Mouse (Mus musculus) Patski (cell line): ENCODE measurements around the gene Grk1. TPM values are rescaled to one million over a fixed set of nuclear protein-coding genes. Genes with fewer than 3 reads are reported as not detected.
A peak's percentile ranks its signal among the peaks of the same experiment; 100 is the strongest.

Experiments used
- ATAC-seq: fragments of 100-300 bp; one replicate; pipeline ENCODE4 v1.8.0; 2021
- CTCF ChIA-PET: fragments of 350-600 bp; sonication (Branson Sonifier 250); formaldehyde crosslinking; loops from one replicate; lab custom pipeline; 2022; ENCODE audit warnings: inconsistent platforms; lab: Charles Lee
- POLR2A ChIA-PET: fragments of 350-600 bp; sonication (Branson Sonifier 250); formaldehyde crosslinking; loops from one replicate; lab custom pipeline; 2022; ENCODE audit warnings: antibody characterized with exemption, inconsistent platforms; lab: Charles Lee
- DNase-seq: peaks from one replicate; pipeline ENCODE4 v3.0.0-alpha.2; 2011; ENCODE audit warnings: low read depth, low spot score
- H3K27me3 ChIP-seq: fragments of 371-371 bp; one replicate; pipeline ENCODE4 v1.5.1; 2021
- CTCF ChIP-seq: fragments of 100-300 bp; IDR thresholded peaks from one replicate; pipeline ENCODE4 v1.5.1; 2021
- in situ Hi-C: fragments of 300-500 bp; cut with MboI; formaldehyde crosslinking; loops from 3 replicates; pipeline ENCODE4 v1.11.1; 2018; ENCODE audit warnings: low pct_unique_long_range_greater_than_20kb, mixed read lengths
- polyA plus RNA-seq: library from polyadenylated mRNA; unstranded; gene quantifications from one replicate; pipeline ENCODE4 v1.2.3, GENCODE M21; 2021

Gene Grk1
- polyA plus RNA-seq, 1 experiment from 2014 or later, result not detected

DNA sequence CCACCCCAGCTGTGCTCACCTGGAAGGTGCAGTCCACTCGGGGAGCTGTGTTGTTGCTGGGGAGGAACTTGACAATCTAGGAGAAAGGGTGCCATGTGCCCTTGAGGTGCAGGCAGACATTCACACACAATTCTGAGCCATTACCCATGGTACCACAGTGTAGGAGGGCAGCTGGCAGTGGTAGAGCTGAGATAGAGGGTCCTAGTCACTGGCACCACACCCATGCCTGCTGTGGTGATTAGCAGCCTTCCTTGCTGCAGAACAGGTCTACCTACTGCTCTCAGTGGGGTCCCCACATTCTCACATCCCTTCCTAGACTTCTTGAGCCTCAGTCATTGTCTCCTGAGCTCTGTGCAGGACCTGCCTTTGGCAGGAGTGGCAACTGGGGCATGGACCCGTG is 16.1 kb upstream of the Grk1 start:
- in situ Hi-C loops, result no loop called here
- DNase-seq (no peak), ATAC-seq (no peak)
- no peak for TF ChIP-seq CTCF
- ChIA-PET CTCF (no interaction called here), POLR2A (no interaction called here)
- peaks cover 5% of the 10 kb centered on the region for H3K27me3 ChIP-seq

DNA sequence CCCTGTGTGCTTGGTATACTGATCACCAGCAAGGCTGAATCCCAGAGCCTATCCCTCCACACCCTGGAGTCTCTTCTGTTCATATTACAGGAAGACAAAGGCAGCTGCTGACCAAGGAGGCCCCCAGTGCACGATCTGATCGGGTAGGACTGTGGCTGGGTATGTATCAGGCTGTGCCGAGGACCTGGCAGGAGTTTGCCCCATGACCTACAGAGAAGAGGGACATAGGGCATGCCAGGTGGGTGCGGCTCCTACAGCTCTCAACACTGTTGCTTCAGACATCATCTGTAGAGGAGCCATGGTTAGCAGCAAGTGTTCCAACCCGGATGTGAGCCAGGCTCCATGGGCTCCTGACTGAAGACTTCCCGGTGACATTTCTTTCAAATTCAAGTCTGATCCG is 11.0 kb upstream of the Grk1 start:
- DNase-seq (no peak), ATAC-seq (no peak)
- H3K27me3 ChIP-seq, result peaks cover under 1% of the 10 kb centered on the region
- CTCF ChIA-PET, result interaction anchor here (1.5 kb wide), 1 partner anchor 20 kb away, joined by 4 read pairs; no protein-coding TSS in a partner anchor
- in situ Hi-C loops, result no loop called here
- POLR2A ChIA-PET, result interaction anchor here (0.6 kb wide), 1 partner anchor 9 kb away, joined by 3 read pairs; no protein-coding TSS in a partner anchor
- TF ChIP-seq CTCF, result no peak

DNA sequence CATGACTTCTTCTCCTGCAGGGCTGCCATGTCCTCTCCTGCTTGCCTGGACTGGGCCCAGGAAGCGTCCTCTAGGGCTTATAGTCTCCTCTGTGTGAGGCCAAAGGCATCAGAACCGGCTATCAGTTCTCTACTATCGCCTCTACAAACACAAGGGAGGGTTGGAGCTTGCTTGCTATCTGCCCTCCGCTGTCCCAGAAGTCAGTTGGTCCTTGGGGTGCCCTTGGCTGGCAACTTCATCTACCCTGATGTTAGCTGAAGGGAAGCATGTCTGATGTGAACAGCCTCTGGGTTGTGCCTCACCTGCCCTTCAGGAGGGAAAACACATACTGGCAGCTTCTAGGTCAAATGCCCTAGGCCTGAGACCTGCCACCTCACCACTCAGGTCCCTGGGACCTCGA is 8.2 kb upstream of the Grk1 start, which contains the start of gene Atp4b:
Gene Atp4b (minus strand): TSS at position 101 of the 400 bp plus-strand sequence.
- POLR2A ChIA-PET, result no interaction called here
- CTCF ChIA-PET, result no interaction called here
- no peak for TF ChIP-seq CTCF
- no peak for ATAC-seq
- no peak for DNase-seq
- peaks cover 4% of the 10 kb centered on the region for H3K27me3 ChIP-seq
- in situ Hi-C loops, result no loop called here

DNA sequence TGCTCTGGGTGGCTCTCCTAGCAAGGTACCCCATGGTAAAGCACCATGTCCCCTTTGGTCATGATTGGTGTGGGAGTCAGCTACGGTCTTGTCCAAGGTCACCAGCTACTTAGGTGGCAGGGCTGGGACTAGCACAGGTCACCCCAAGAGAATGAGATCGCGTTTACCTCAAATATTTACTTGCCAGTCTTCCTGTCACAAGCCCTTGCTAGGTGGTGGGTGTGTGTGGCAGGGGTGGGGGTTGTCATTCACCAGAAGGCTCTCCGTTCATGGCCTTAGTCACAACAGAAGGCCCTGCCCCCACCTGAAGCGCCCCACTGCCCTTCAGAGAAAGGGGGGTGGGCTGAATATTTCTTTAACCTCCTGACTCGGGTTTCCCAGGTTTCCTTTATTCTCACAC is 1.4 kb upstream of the Grk1 start:
- peaks cover 36% of the 10 kb centered on the region for H3K27me3 ChIP-seq
- no peak for ATAC-seq
- ChIA-PET POLR2A (no interaction called here), CTCF (no interaction called here)
- in situ Hi-C loops, result no loop called here
- DNase-seq, result no peak
- TF ChIP-seq CTCF, result no peak

DNA sequence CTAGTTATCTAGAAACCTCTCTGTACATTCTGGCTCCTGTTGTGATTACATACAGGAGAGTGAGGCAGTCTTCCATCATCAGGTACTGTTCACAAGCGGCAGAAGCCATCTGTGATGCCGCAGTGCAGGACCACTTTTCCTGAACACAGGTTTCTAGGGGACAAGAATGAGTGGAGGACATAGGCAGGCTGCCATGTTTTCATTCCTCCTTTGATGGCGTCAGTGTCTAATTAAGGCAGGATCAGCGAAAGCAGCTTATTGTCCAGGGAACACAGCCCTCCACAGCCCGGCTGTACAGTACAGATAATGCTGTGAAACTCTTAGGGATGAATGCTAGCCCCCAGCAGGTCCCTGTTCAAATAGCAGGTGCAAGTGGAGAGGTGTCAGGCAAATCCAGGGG is 1.1 kb downstream of the Grk1 start:
- in situ Hi-C loops, result no loop called here
- TF ChIP-seq CTCF, result no peak
- DNase-seq, result no peak
- CTCF ChIA-PET, result interaction anchor here (1.6 kb wide), 1 partner anchor 8 kb away, joined by 6 read pairs; no protein-coding TSS in a partner anchor
- POLR2A ChIA-PET, result no interaction called here
- ATAC-seq, result no peak
- H3K27me3 ChIP-seq, result peaks cover 34% of the 10 kb centered on the region

DNA sequence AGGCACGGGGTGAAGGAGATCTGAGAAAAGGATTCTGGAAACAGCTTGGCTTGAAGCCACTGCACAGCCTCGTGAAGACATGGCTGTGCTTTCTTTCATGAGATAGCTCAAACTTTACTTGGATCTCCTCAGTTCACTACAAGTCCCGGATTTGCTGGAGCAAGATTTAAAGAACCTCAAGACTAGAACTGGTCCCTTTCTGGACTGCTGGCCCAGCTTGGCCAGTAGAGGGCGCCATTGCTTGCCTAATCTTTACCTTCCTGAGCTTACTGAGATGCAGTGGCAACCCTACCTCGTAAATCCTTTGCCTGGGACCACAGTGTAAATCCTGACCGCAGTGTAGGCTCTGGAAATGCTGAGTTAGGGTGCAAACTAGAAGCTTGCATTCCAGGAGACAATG is 6.7 kb downstream of the Grk1 start:
- ChIA-PET POLR2A (no interaction called here), CTCF (interaction anchor here (0.6 to 2.2 kb wide), 17 partner anchors 11 to 343 kb away, joined by 3 to 9 read pairs (median 4); no protein-coding TSS in a partner anchor)
- TF ChIP-seq CTCF, result peak; percentile 91
- in situ Hi-C loops, result loop anchor here (10.0 kb wide), 1 partner anchor 343 kb away; the partner anchor contains the start of gene Cdc16
- H3K27me3 ChIP-seq, result peaks cover 24% of the 10 kb centered on the region
- ATAC-seq (no peak), DNase-seq (peak; percentile 12)

DNA sequence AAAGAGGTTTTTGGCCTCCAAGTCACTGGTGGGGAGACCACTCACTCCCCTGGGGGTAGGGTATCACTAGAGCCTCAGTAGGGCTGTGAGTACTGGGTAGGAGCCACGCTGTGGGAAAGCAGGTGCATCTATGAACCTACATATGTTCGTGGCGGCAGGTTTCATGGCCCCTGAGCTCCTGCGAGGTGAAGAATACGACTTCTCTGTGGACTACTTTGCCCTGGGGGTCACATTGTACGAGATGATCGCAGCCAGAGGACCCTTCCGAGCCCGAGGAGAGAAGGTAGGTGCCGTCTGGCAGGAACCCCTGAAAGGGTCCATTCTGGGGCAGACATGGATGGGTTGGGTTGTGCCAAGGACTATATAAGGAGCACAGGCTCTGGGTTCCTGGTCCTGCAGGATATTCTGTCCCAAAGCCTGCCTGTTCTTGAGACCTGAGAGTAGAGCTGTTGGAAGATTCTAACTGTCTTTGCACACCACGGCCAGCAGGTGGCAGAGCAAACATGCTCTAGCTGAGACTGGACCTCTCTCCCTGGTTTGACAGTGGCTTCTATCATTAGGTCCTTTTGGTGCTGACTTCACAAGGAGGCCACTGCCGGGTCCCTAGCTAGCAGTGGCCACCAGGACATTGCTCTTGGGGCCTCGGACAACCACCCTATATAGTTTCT is 8.1 kb downstream of the Grk1 start:
- ChIA-PET CTCF (interaction anchor here (1.0 to 2.3 kb wide), 17 partner anchors 8 to 373 kb away, joined by 3 to 13 read pairs (median 4); partner anchors contain the start of genes Grk1 and Upf3a), POLR2A (no interaction called here)
- in situ Hi-C loops, result loop anchor here (10.0 kb wide), 1 partner anchor 342 kb away; the partner anchor contains the start of gene Cdc16
- DNase-seq (no peak), ATAC-seq (peak; percentile 22)
- H3K27me3 ChIP-seq, result peaks cover 22% of the 10 kb centered on the region
- peak; percentile 90 for TF ChIP-seq CTCF

DNA sequence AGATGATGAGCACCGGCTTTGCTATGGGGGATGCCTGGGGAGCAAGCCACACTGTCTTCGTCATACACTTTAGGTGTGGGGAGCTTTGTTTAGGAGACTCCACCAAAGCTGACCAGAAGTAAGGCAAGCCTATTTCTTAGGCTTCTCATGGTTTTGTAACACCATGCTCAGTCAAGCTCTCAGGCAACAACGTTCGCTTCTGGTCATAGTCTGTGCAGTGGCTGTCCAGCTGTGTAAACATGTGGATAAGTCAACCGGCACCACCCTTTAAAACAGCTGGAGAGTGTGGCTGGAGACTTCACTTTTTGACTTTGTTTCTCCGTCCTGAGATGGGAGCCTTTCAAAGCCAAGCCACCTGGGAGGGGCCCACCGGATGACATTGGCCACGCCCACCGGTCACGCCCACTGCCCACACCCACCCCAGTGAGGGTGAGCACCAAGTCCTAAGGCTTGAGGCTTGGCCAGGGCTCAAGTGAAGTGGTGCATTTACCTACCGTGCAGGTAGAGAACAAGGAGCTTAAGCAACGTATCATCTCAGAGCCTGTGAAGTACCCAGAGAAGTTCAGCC is 9.0 kb downstream of the Grk1 start:
- H3K27me3 ChIP-seq, result peaks cover 27% of the 10 kb centered on the region
- DNase-seq (no peak), ATAC-seq (no peak)
- in situ Hi-C loops, result loop anchor here (10.0 kb wide), 1 partner anchor 341 kb away; the partner anchor contains the start of gene Cdc16
- POLR2A ChIA-PET, result no interaction called here
- no peak for TF ChIP-seq CTCF
- CTCF ChIA-PET, result interaction anchor here (0.9 to 2.3 kb wide), 14 partner anchors 9 to 372 kb away, joined by 3 to 13 read pairs (median 4); partner anchors contain the start of genes Grk1 and Upf3a

DNA sequence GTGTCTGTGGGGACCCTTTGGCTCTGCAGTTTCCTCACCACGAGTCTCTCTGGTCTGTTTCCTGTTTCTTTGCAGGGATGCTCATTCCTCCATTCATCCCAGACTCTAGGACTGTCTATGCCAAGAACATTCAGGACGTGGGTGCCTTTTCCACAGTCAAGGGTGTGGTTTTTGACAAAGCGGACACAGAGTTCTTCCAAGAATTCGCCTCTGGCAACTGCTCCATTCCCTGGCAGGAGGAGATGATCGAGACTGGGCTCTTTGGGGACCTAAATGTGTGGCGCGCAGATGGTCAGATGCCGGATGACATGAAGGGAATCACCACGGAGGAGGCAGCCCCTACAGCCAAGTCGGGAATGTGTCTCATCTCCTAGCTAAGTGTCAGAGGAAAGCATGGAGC is 11.0 kb downstream of the Grk1 start:
- in situ Hi-C loops, result loop anchor here (10.0 kb wide), 1 partner anchor 339 kb away; the partner anchor contains the start of gene Cdc16
- ChIA-PET CTCF (no interaction called here), POLR2A (no interaction called here)
- ATAC-seq (no peak), DNase-seq (no peak)
- no peak for TF ChIP-seq CTCF
- H3K27me3 ChIP-seq, result peaks cover 27% of the 10 kb centered on the region

DNA sequence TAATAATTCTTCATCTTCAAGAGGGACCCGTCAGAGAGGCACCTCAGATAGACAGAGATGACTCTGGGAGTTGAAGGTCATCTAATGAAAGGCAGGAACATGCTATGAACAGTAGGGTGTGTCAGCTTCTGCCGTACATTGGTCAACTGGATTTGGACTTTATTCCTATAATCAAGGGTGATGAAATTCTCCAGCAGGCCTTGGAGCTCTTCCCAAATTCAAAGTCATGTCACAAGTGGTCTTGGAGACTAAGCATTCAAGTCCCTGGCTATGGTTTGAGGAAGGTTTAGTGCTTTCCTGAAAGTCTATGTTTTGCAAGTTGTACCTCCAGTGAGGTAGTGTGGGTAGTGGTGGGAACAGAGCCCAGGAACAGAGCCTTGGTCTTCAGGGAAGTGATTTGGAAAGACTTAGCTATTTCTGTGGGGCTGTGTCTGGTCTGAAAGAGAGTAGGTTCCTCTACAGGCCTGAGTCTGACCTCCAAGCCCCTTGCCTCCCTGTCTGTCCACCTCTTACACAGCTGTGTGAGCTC is 14.3 kb downstream of the Grk1 start:
- peaks cover 27% of the 10 kb centered on the region for H3K27me3 ChIP-seq
- no peak for DNase-seq
- in situ Hi-C loops, result loop anchor here (10.0 kb wide), 1 partner anchor 336 kb away; the partner anchor contains the start of gene Cdc16
- ChIA-PET POLR2A (no interaction called here), CTCF (no interaction called here)
- ATAC-seq, result no peak
- no peak for TF ChIP-seq CTCF
